Mouse (Mus musculus) MEL (cell line): ENCODE results near the gene Dock4.

Experiments used
- CTCF ChIP-seq, 3 experiments: IDR thresholded peaks in 2 of 3; conservative IDR thresholded peaks in 1 of 3; 2 replicates each; pipeline ENCODE4 v1.5.1; 2011 to 2012; ENCODE audit warnings: low read length in 3 of 3, low read depth in 2 of 3, mild to moderate bottlenecking in 2 of 3, improper control_type of control experiment in 1 of 3, inconsistent platforms in 1 of 3, mixed read lengths in 1 of 3, moderate library complexity in 1 of 3; ENCODE audit not compliant: control insufficient read depth in 1 of 3, insufficient read depth in 1 of 3, poor library complexity in 1 of 3, severe bottlenecking in 1 of 3
- E2F4 ChIP-seq: IDR thresholded peaks from 2 replicates; pipeline ENCODE4 v1.6.1; 2011; ENCODE audit warnings: low read depth, low read length, improper control_type of control experiment, borderline replicate concordance
- ELF1 ChIP-seq: IDR thresholded peaks from 2 replicates; pipeline ENCODE4 v1.6.1; 2014; ENCODE audit warnings: low read depth, mild to moderate bottlenecking, inconsistent platforms, low read length, improper control_type of control experiment, moderate library complexity
- GABPA ChIP-seq: IDR thresholded peaks from 2 replicates; pipeline ENCODE4 v1.6.1; 2012; ENCODE audit warnings: low read depth, mild to moderate bottlenecking, inconsistent platforms, low read length, improper control_type of control experiment, moderate library complexity
- MAX ChIP-seq: IDR thresholded peaks from 2 replicates; pipeline ENCODE4 v1.6.1; 2011; ENCODE audit warnings: low read length, improper control_type of control experiment
- NELFE ChIP-seq: IDR thresholded peaks from 2 replicates; pipeline ENCODE4 v1.6.1; 2011; ENCODE audit warnings: low read depth, low read length, improper control_type of control experiment
- POLR2A ChIP-seq, 2 experiments: IDR thresholded peaks; 2 replicates each; pipeline ENCODE4 v1.6.1; 2011 to 2012; ENCODE audit warnings: low read length in 2 of 2, mild to moderate bottlenecking in 2 of 2, control low read depth in 1 of 2, improper control_type of control experiment in 1 of 2, low read depth in 1 of 2, moderate library complexity in 1 of 2; ENCODE audit not compliant: control insufficient read depth in 1 of 2, insufficient read depth in 1 of 2, poor library complexity in 1 of 2
- TCF12 ChIP-seq: IDR thresholded peaks from 2 replicates; pipeline ENCODE4 v1.6.1; 2014; ENCODE audit warnings: low read depth, mild to moderate bottlenecking, inconsistent platforms, low read length, improper control_type of control experiment, moderate library complexity
- UBTF ChIP-seq: IDR thresholded peaks from 2 replicates; pipeline ENCODE4 v1.6.1; 2012; ENCODE audit warnings: low read depth, mild to moderate bottlenecking, inconsistent platforms, low read length, improper control_type of control experiment, moderate library complexity, borderline replicate concordance; ENCODE audit not compliant: insufficient read depth
- USF1 ChIP-seq: IDR thresholded peaks from 2 replicates; pipeline ENCODE4 v1.6.1; 2014; ENCODE audit warnings: low read depth, mild to moderate bottlenecking, inconsistent platforms, low read length, improper control_type of control experiment, moderate library complexity
- USF2 ChIP-seq, 2 experiments: IDR thresholded peaks; 2 replicates each; pipeline ENCODE4 v1.6.1; 2011 to 2012; ENCODE audit warnings: improper control_type of control experiment in 2 of 2, low read length in 2 of 2, borderline replicate concordance in 1 of 2, inconsistent platforms in 1 of 2, low read depth in 1 of 2, mild to moderate bottlenecking in 1 of 2; ENCODE audit not compliant: insufficient read depth in 1 of 2
- ZKSCAN1 ChIP-seq: IDR thresholded peaks from 2 replicates; pipeline ENCODE4 v1.6.1; 2012; ENCODE audit warnings: low read depth, mild to moderate bottlenecking, inconsistent platforms, low read length, improper control_type of control experiment, moderate library complexity

GRCm38 (mm10) chr12:40594161-40594560 lies 148.4 kb downstream of the Dock4 start:
- TF ChIP-seq USF2 (IDR thresholded peaks at IDR 0.05; ENCODE audit: borderline replicate concordance in 1 of 2, insufficient read depth in 1 of 2, low read depth in 1 of 2, low read length in 2 of 2) (no peak), CTCF (IDR thresholded peaks at IDR 0.05 in 2 of 3, conservative IDR thresholded peaks at IDR 0.05 in 1 of 3; ENCODE audit: control insufficient read depth in 1 of 3, insufficient read depth in 1 of 3, low read depth in 2 of 3, low read length in 3 of 3, poor library complexity in 1 of 3, severe bottlenecking in 1 of 3) (no peak), ZKSCAN1 (no peak), MAX (no peak), GABPA (no peak), UBTF (no peak), ELF1 (no peak), E2F4 (no peak), POLR2A (IDR thresholded peaks at IDR 0.05; ENCODE audit: control insufficient read depth in 1 of 2, insufficient read depth in 1 of 2, low read depth in 1 of 2, low read length in 2 of 2, poor library complexity in 1 of 2) (no peak), USF1 (no peak), TCF12 (no peak), NELFE (no peak)
